ENCODE assay signal across 8 mouse cellular contexts in genomic region chr6:124996551-124997501, GRCm38 (mm10). TPM values are rescaled to one million over a fixed set of nuclear protein-coding genes. Genes with fewer than 3 reads are reported as not detected.
DNase-seq lines count a peak whose midpoint lies in the region; ATAC-seq and TF ChIP-seq lines count a peak whose summit lies in the region.

Gene Pianp, plus strand, starts transcription at chr6:124996694.

- ATAC-seq in forebrain, embryonic 12.5 days (ENCODE audit: low FRiP score), result peak; percentile 84
- ATAC-seq in heart, embryonic 16.5 days (replicated peaks; ENCODE audit: extremely low read depth, insufficient read depth, low FRiP score), result peak; percentile 37; the same call in 1 of the 2 replicates
- peak; percentile 42; the same call in 1 of the 2 replicates for ATAC-seq in liver, embryonic 14.5 days (ENCODE audit: insufficient read depth)
- peak; percentile 59; the same call in 1 of the 2 replicates for ATAC-seq in stomach, embryonic 14.5 days (ENCODE audit: insufficient number of reproducible peaks, insufficient read depth, low FRiP score, low read depth)

- H3K36me3 ChIP-seq in forebrain, embryonic 12.5 days (replicated peaks), result no peaks in the 10 kb centered on the region
- H3K36me3 ChIP-seq in heart, embryonic 16.5 days (ENCODE audit: control insufficient read depth, insufficient read depth), result no peaks in the 10 kb centered on the region
- no peaks in the 10 kb centered on the region for H3K36me3 ChIP-seq in liver, embryonic 14.5 days (replicated peaks; ENCODE audit: control insufficient read depth, insufficient read depth, low read depth)
- H3K36me3 ChIP-seq in stomach, embryonic 14.5 days (ENCODE audit: control insufficient read depth, insufficient read depth, low read length), result no peaks in the 10 kb centered on the region

- peak; percentile 84 for DNase-seq in CD4-positive, CD25-positive, alpha-beta regulatory T cell, adult 2 months (ENCODE audit: low read depth, low spot score)
- DNase-seq in brain, embryonic 14.5 days (ENCODE audit: low read depth), result peak; percentile 88
- peak; percentile 79 for DNase-seq in kidney, postnatal 14 days
- peak in 1 of 3 experiments; percentile 4 for DNase-seq in liver, embryonic 14.5 days (ENCODE audit: low read depth in 3 of 3, low spot score in 3 of 3)
- DNase-seq in natural killer cell, adult 2 months (ENCODE audit: low spot score in 2 of 2), result peak; percentile 39 to 66

- TF ChIP-seq EP300 in liver, embryonic 14.5 days (IDR thresholded peaks at IDR 0.05; ENCODE audit: low read depth), result no peak

- no peak for TF ChIP-seq CTCF in brain, embryonic 14.5 days (IDR thresholded peaks at IDR 0.05; ENCODE audit: borderline replicate concordance, extremely low read depth, insufficient read depth, insufficient read length)
- TF ChIP-seq CTCF in liver, embryonic 14.5 days (IDR thresholded peaks at IDR 0.05; ENCODE audit: low read depth), result no peak

- peak within 1 kb of the TSS; percentile 65 for H3K4me3 ChIP-seq in forebrain, embryonic 12.5 days (replicated peaks)
- peak within 1 kb of the TSS; percentile 65 for H3K4me3 ChIP-seq in heart, embryonic 16.5 days (ENCODE audit: low read length)
- peak within 1 kb of the TSS in 1 of 2 experiments; percentile 6; a peak in 2 of 4 replicates for H3K4me3 ChIP-seq in liver, embryonic 14.5 days (ENCODE audit: insufficient read depth in 1 of 2, low read depth in 2 of 2, low read length in 2 of 2)
- peak within 1 kb of the TSS; percentile 60 for H3K4me3 ChIP-seq in stomach, embryonic 14.5 days (ENCODE audit: low read depth, low read length)

- H3K27ac ChIP-seq in forebrain, embryonic 12.5 days, result no peak within 1 kb of the TSS
- no peak within 1 kb of the TSS for H3K27ac ChIP-seq in heart, embryonic 16.5 days (ENCODE audit: low read length)
- H3K27ac ChIP-seq in liver, embryonic 14.5 days, result no peak within 1 kb of the TSS
- H3K27ac ChIP-seq in stomach, embryonic 14.5 days (ENCODE audit: low read length), result no peak within 1 kb of the TSS

- no peak; the same call in 1 of the 2 replicates for TF ChIP-seq POLR2A in brain, embryonic 14.5 days (IDR thresholded peaks at IDR 0.05; ENCODE audit: borderline replicate concordance, extremely low read depth, insufficient read depth, insufficient read length, poor library complexity, severe bottlenecking)

- H3K27me3 ChIP-seq in forebrain, embryonic 12.5 days, result peaks cover 99% of the 10 kb centered on the region
- peaks cover 76% of the 10 kb centered on the region for H3K27me3 ChIP-seq in heart, embryonic 16.5 days (ENCODE audit: control insufficient read depth, insufficient read depth, low read length)
- peaks cover 75% of the 10 kb centered on the region for H3K27me3 ChIP-seq in liver, embryonic 14.5 days (ENCODE audit: control insufficient read depth, insufficient read depth, low read length)
- peaks cover 35% of the 10 kb centered on the region for H3K27me3 ChIP-seq in stomach, embryonic 14.5 days (ENCODE audit: control insufficient read depth, insufficient read depth, low read length)

- H3K4me2 ChIP-seq in forebrain, embryonic 12.5 days, result peak within 1 kb of the TSS; percentile 100
- H3K4me2 ChIP-seq in heart, embryonic 16.5 days (ENCODE audit: low read depth, low read length), result peak within 1 kb of the TSS; percentile 99
- peak within 1 kb of the TSS; percentile 37 for H3K4me2 ChIP-seq in liver, embryonic 14.5 days (ENCODE audit: low read depth)
- H3K4me2 ChIP-seq in stomach, embryonic 14.5 days (replicated peaks; ENCODE audit: low read depth, low read length), result peak within 1 kb of the TSS; percentile 99

- H3K9ac ChIP-seq in forebrain, embryonic 12.5 days, result peak within 1 kb of the TSS; percentile 80
- peak within 1 kb of the TSS; percentile 73 for H3K9ac ChIP-seq in heart, embryonic 16.5 days (ENCODE audit: low read length)
- no peak within 1 kb of the TSS for H3K9ac ChIP-seq in liver, embryonic 14.5 days (replicated peaks)
- H3K9ac ChIP-seq in stomach, embryonic 14.5 days (replicated peaks; ENCODE audit: low read depth, low read length), result peak within 1 kb of the TSS; percentile 50

- peaks cover 30% of the 10 kb centered on the region for H3K4me1 ChIP-seq in forebrain, embryonic 12.5 days
- H3K4me1 ChIP-seq in heart, embryonic 16.5 days (ENCODE audit: control insufficient read depth, insufficient read depth, low read length), result peaks cover 12% of the 10 kb centered on the region
- H3K4me1 ChIP-seq in liver, embryonic 14.5 days (replicated peaks; ENCODE audit: control insufficient read depth in 2 of 2, insufficient read depth in 2 of 2, low read length in 1 of 2), result peaks cover 0 to 2% of the 10 kb centered on the region in 2 experiments; a peak in 1 of 4 replicates
- peaks cover 10% of the 10 kb centered on the region; the same call in 1 of the 2 replicates for H3K4me1 ChIP-seq in stomach, embryonic 14.5 days (ENCODE audit: control insufficient read depth, insufficient read depth, low read length)

- under 1% methylated on average over 72 of the region's 78 CpGs for WGBS in forebrain, embryonic 12.5 days
- WGBS in heart, embryonic 16.5 days, result 1% methylated on average over 64 of the region's 78 CpGs
- WGBS in liver, embryonic 14.5 days (ENCODE audit: insufficient replicate concordance), result 1% methylated on average over 66 of the region's 78 CpGs
- WGBS in stomach, embryonic 14.5 days, result 1% methylated on average over 67 of the region's 78 CpGs

- H3K9me3 ChIP-seq in forebrain, embryonic 12.5 days, result no peaks in the 10 kb centered on the region
- H3K9me3 ChIP-seq in heart, embryonic 16.5 days (replicated peaks; ENCODE audit: control insufficient read depth, low read length), result no peaks in the 10 kb centered on the region
- H3K9me3 ChIP-seq in liver, embryonic 14.5 days (ENCODE audit: control insufficient read depth, low read length), result no peaks in the 10 kb centered on the region
- H3K9me3 ChIP-seq in stomach, embryonic 14.5 days (ENCODE audit: control insufficient read depth, low read depth, low read length), result no peaks in the 10 kb centered on the region

RNA-seq across cellular contexts. Expression of gene Pianp, which starts in this region (rescaled TPM):
- polyA plus RNA-seq in brain, embryonic 14.5 days (2012; rRNA removed), result 49.8 and 68.1 TPM in 2 replicates
- 6.9 and 8.2 TPM in 2 replicates for polyA plus RNA-seq in forebrain, embryonic 12.5 days (2016; fragmentation: Nextera tagmentation; extraction: Ambion mirVana)
- polyA plus RNA-seq in heart, embryonic 16.5 days (2015; fragmentation: Nextera tagmentation; extraction: Ambion mirVana), result 0.54 and 0.70 TPM in 2 replicates
- 0.07 and 0.09 TPM in 2 replicates for polyA plus RNA-seq in liver, embryonic 14.5 days (2012; rRNA removed)
- not detected in 2 replicates for polyA plus RNA-seq in liver, embryonic 14.5 days (2014; fragmentation: Nextera tagmentation; extraction: Ambion mirVana)
- 4.4 and 6.0 TPM in 2 replicates for polyA plus RNA-seq in stomach, embryonic 14.5 days (2014; fragmentation: Nextera tagmentation; extraction: Ambion mirVana)

Comparison
In these comparisons a context has a peak if more than half of its experiments do, and no peak if none do; other contexts are left out.
1. Peak in ATAC-seq, H3K4me3 ChIP-seq, H3K9ac ChIP-seq and H3K4me2 ChIP-seq in heart, embryonic 16.5 days; RNA of the gene not detected or under 1 TPM.
2. Peak in ATAC-seq and H3K4me2 ChIP-seq in liver, embryonic 14.5 days; RNA of the gene not detected or under 1 TPM.
3. H3K4me2 ChIP-seq: peak in every context shown above with its lines; median percentile 100 in forebrain, embryonic 12.5 days; 99 in heart, embryonic 16.5 days; 99 in stomach, embryonic 14.5 days; 37 in liver, embryonic 14.5 days.